Comparison of ENCODE assay signal across 25 mouse cellular contexts in the genomic region with DNA sequence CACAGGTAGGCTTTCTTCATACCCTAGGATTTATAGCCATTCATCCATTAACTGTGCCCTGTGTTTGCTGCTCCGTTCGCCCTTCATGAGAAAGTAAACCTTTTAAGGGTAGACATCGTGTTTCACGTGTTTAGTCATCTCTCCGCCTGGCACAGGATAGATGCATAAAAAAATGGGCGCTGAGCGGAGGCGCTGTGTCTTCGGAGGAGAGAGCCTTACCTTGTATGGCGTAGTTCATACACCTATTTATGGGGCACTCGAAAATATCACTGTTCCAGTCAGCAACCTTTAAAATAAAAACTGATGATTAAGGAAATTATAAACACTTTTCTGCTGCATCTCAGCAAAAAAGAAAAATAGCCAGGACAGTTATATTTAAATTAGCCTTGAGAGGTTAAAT.
A peak's percentile ranks its signal among the peaks of the same experiment; 100 is the strongest.
DNase-seq lines count a peak whose midpoint lies in the region; ATAC-seq and TF ChIP-seq lines count a peak whose summit lies in the region.
"Had no signal": no experiment of that assay in that cellular context is flagged by ENCODE, and none has a peak within 500 bp of the region (broad histone marks: within the 10 kb centered on the region; RNA-seq: fewer than 3 reads in every experiment).

No protein-coding gene starts in this region.

- peak; percentile 33; the same call in 1 of the 2 replicates for ATAC-seq in lung, postnatal 0 days
- ATAC-seq in stomach, embryonic 15.5 days (ENCODE audit: insufficient read depth, low FRiP score, low read depth) = 0 out of 2 replicates have a peak, but pooled peaks have one; percentile 35
- ATAC-seq in stomach, postnatal 0 days (ENCODE audit: low FRiP score, low TSS enrichment) = peak; percentile 59; the same call in 1 of the 2 replicates
- ATAC-seq: activated CD4-positive, CD25-positive, alpha-beta regulatory T cell, adult 4 months; CD4-positive, CD25-positive, alpha-beta regulatory T cell, adult 4 months; forebrain, embryonic 13.5 days; Patski had no signal

- no peak overlapping the region for H3K4me3 ChIP-seq in lung, postnatal 0 days (ENCODE audit: low read depth, low read length)
- H3K4me3 ChIP-seq in stomach, embryonic 15.5 days (replicated peaks) = no peak overlapping the region
- H3K4me3 ChIP-seq in stomach, postnatal 0 days (ENCODE audit: low read depth, low read length) = no peak overlapping the region
- H3K4me3 ChIP-seq: embryonic facial prominence, embryonic 10.5 days; embryonic facial prominence, embryonic 12.5 days; forebrain, embryonic 13.5 days had no signal

- H3K9ac ChIP-seq in lung, postnatal 0 days (replicated peaks; ENCODE audit: low read depth) = no peak overlapping the region
- H3K9ac ChIP-seq in stomach, embryonic 15.5 days = no peak overlapping the region
- no peak overlapping the region for H3K9ac ChIP-seq in stomach, postnatal 0 days (ENCODE audit: low read length)
- H3K9ac ChIP-seq: embryonic facial prominence, embryonic 12.5 days; forebrain, embryonic 13.5 days had no signal

- no peaks in the 10 kb centered on the region for H3K27me3 ChIP-seq in lung, postnatal 0 days (replicated peaks; ENCODE audit: insufficient read depth, low read length)
- H3K27me3 ChIP-seq in stomach, embryonic 15.5 days (replicated peaks) = no peaks in the 10 kb centered on the region
- H3K27me3 ChIP-seq in stomach, postnatal 0 days (ENCODE audit: control insufficient read depth, insufficient read depth, low read length) = no peaks in the 10 kb centered on the region
- H3K27me3 ChIP-seq: CH12.LX; embryonic facial prominence, embryonic 12.5 days; forebrain, embryonic 13.5 days; Patski had no signal

- no peaks in the 10 kb centered on the region for H3K36me3 ChIP-seq in lung, postnatal 0 days (ENCODE audit: insufficient read depth, low read length)
- H3K36me3 ChIP-seq in stomach, embryonic 15.5 days = no peaks in the 10 kb centered on the region
- H3K36me3 ChIP-seq in stomach, postnatal 0 days (ENCODE audit: control insufficient read depth, insufficient read depth, low read length) = no peaks in the 10 kb centered on the region
- H3K36me3 ChIP-seq: embryonic facial prominence, embryonic 10.5 days; embryonic facial prominence, embryonic 12.5 days; G1E had no signal

- no peaks in the 10 kb centered on the region for H3K9me3 ChIP-seq in lung, postnatal 0 days (ENCODE audit: low read length)
- H3K9me3 ChIP-seq in stomach, embryonic 15.5 days = no peaks in the 10 kb centered on the region
- no peaks in the 10 kb centered on the region for H3K9me3 ChIP-seq in stomach, postnatal 0 days (ENCODE audit: control insufficient read depth, low read length)
- H3K9me3 ChIP-seq: embryonic facial prominence, embryonic 10.5 days; embryonic facial prominence, embryonic 12.5 days; forebrain, embryonic 13.5 days had no signal

- no peak for TF ChIP-seq CTCF in lung, postnatal 0 days (IDR thresholded peaks at IDR 0.05)
- TF ChIP-seq CTCF in stomach, postnatal 0 days (IDR thresholded peaks at IDR 0.05; ENCODE audit: low read depth) = no peak

- no peak overlapping the region for H3K4me2 ChIP-seq in lung, postnatal 0 days (replicated peaks; ENCODE audit: low read depth, low read length)
- H3K4me2 ChIP-seq in stomach, embryonic 15.5 days = no peak overlapping the region
- no peak overlapping the region for H3K4me2 ChIP-seq in stomach, postnatal 0 days (replicated peaks; ENCODE audit: low read depth)
- H3K4me2 ChIP-seq: embryonic facial prominence, embryonic 12.5 days; forebrain, embryonic 13.5 days had no signal

- 65% methylated on average over 11 of the region's 11 CpGs for WGBS in lung, postnatal 0 days
- WGBS in stomach, embryonic 15.5 days = 64% methylated on average over 11 of the region's 11 CpGs
- 62% methylated on average over 11 of the region's 11 CpGs for WGBS in stomach, postnatal 0 days

- no peak overlapping the region for H3K27ac ChIP-seq in lung, postnatal 0 days (ENCODE audit: low read length)
- peak overlapping the region; percentile 44; the same call in 1 of the 2 replicates for H3K27ac ChIP-seq in stomach, embryonic 15.5 days
- peak overlapping the region; percentile 67 for H3K27ac ChIP-seq in stomach, postnatal 0 days (replicated peaks)
- H3K27ac ChIP-seq: embryonic facial prominence, embryonic 10.5 days; embryonic facial prominence, embryonic 12.5 days; forebrain, embryonic 13.5 days had no signal

- peak; percentile 43 for DNase-seq in heart, adult 11 months
- no peak for DNase-seq in heart, postnatal 36 days
- DNase-seq in lung, postnatal 0 days (ENCODE audit: low spot score) = no peak
- no peak for DNase-seq in lung, adult 18-20 months
- no peak for DNase-seq in stomach, postnatal 0 days (ENCODE audit: low spot score)
- DNase-seq in ovary, postnatal 36 days (ENCODE audit: low spot score) = no peak
- DNase-seq in gastrocnemius, postnatal 36 days = no peak
- DNase-seq: adrenal gland, adult 8-10 months; adrenal gland, postnatal 14 days; adrenal gland, postnatal 36 days; B cell, adult 2 months; cerebellum, adult 11-12 months; cerebellum, adult 2 months; cerebellum, adult 9-10 months; cerebellum, postnatal 10 days; cerebellum, postnatal 25 days had no signal

- intact Hi-C loops in heart, postnatal 36 days (cut with DNase I) = loop anchor here (10.0 kb wide), 1 partner anchor 648 kb away; no protein-coding TSS in a partner anchor
- intact Hi-C loops in gastrocnemius, postnatal 36 days (cut with DNase I) = no loop called here

- H3K4me1 ChIP-seq in lung, postnatal 0 days (ENCODE audit: insufficient read depth, low read depth, low read length) = no peaks in the 10 kb centered on the region
- H3K4me1 ChIP-seq in stomach, embryonic 15.5 days = no peaks in the 10 kb centered on the region
- H3K4me1 ChIP-seq in stomach, postnatal 0 days (replicated peaks; ENCODE audit: control insufficient read depth, insufficient read depth) = no peaks in the 10 kb centered on the region
- H3K4me1 ChIP-seq: embryonic facial prominence, embryonic 10.5 days; embryonic facial prominence, embryonic 12.5 days; forebrain, embryonic 13.5 days had no signal

- no peak for TF ChIP-seq EP300 in lung, postnatal 0 days (IDR thresholded peaks at IDR 0.05)
- TF ChIP-seq EP300 in stomach, postnatal 0 days (optimal IDR thresholded peaks at IDR 0.05) = peak; percentile 11
